Mouse (Mus musculus) thymus, adult 2 months (tissue): ENCODE measurements around the gene Plce1.

Source experiments
- CTCF ChIP-seq: fragments of 200-500 bp; IDR thresholded peaks from 2 replicates; pipeline ENCODE4 v1.5.1; 2012; ENCODE audit warnings: mild to moderate bottlenecking, control low read depth, low read length, moderate library complexity, borderline replicate concordance; ENCODE audit not compliant: control insufficient read depth, poor library complexity, insufficient read depth; ENCODE audit errors: extremely low read depth
- POLR2A ChIP-seq: fragments of 200-500 bp; IDR thresholded peaks from 2 replicates; pipeline ENCODE4 v1.6.1; 2012; ENCODE audit warnings: mild to moderate bottlenecking, low read length, control low read depth, moderate library complexity; ENCODE audit not compliant: control insufficient read depth, poor library complexity, insufficient read depth; ENCODE audit errors: extremely low read depth

- TF ChIP-seq CTCF: no peak
- TF ChIP-seq POLR2A: no peak
These were observed 242.1 kb downstream of the Plce1 start for GRCm38 (mm10) chr19:38722982-38723381.
